Mouse (Mus musculus) G1E (cell line): Measurements from ENCODE around the gene Nsg2.

Experiments
- CTCF ChIP-seq: IDR thresholded peaks from 2 replicates; pipeline ENCODE4 v1.5.1; 2012; ENCODE audit warnings: low read depth, low read length, inconsistent platforms, mixed read lengths
- TAL1 ChIP-seq: conservative IDR thresholded peaks from 2 replicates; pipeline ENCODE4 v1.6.1; 2012; ENCODE audit warnings: low read depth, low read length, inconsistent platforms, mixed read lengths

GRCm38 (mm10) chr11:32011867-32012603 lies 11.8 kb downstream of the Nsg2 start:
- TF ChIP-seq CTCF = no peak
- no peak for TF ChIP-seq TAL1
